Mouse (Mus musculus): ENCODE results near the gene Zmym5. TPM values are rescaled to one million over a fixed set of nuclear protein-coding genes. Genes with fewer than 3 reads are reported as not detected.
"Not testable (repeated sequence)": the region's sequence is repeated elsewhere in the genome, so short reads cannot be mapped to it uniquely, and the experiment has no call there.

The Zmym5 gene
- 10 to 100 TPM; 12.8 to 18.5 TPM for total RNA-seq (2021)
- long read RNA-seq, experiment 1, partial matches to known transcripts = 1 of 4 reads
- long read RNA-seq, experiment 1, other reads (novel, unspliced or antisense) = 3 of 4 reads
- long read RNA-seq, experiment 2, full-length matches to known transcripts = 1 of 7 reads
- long read RNA-seq, experiment 2, partial matches to known transcripts = 1 of 7 reads
- long read RNA-seq, experiment 2, other reads (novel, unspliced or antisense) = 5 of 7 reads

GRCm38 (mm10) chr14:56811701-56812339 lies at the start of gene Zmym5:
TSS of gene Zmym5 (minus strand) at chr14:56811716.
- intact Hi-C loops (cut with DNase I) = not testable (repeated sequence)
- DNase-seq = peak; percentile 84 to 86

- no peak for DNase-seq
- intact Hi-C loops (cut with DNase I) = no loop called here
Measured at GRCm38 (mm10) chr14:56849681-56850080, 38.2 kb upstream of the Zmym5 start.

GRCm38 (mm10) chr14:56848322-56848721 lies 36.8 kb upstream of the Zmym5 start:
- DNase-seq = no peak
- intact Hi-C loops (cut with DNase I) = no loop called here

GRCm38 (mm10) chr14:56844507-56844906 lies 33.0 kb upstream of the Zmym5 start:
- intact Hi-C loops (cut with DNase I) = no loop called here

GRCm38 (mm10) chr14:56844033-56844432 lies 32.5 kb upstream of the Zmym5 start:
- no peak for DNase-seq
- intact Hi-C loops (cut with DNase I) = no loop called here

More at GRCm38 (mm10) chr14:56844507-56844906, 33.0 kb upstream of the Zmym5 start:
- DNase-seq = no peak

GRCm38 (mm10) chr14:56834576-56834975 lies 23.1 kb upstream of the Zmym5 start:
- DNase-seq = not testable (repeated sequence)
- intact Hi-C loops (cut with DNase I) = loop anchor here (5.0 kb wide), 1 partner anchor 48 kb away; no protein-coding TSS in a partner anchor

- intact Hi-C loops (cut with DNase I) = loop anchor here (5.0 kb wide), 1 partner anchor 49 kb away; no protein-coding TSS in a partner anchor
Measured at GRCm38 (mm10) chr14:56833211-56833610, 21.7 kb upstream of the Zmym5 start.

GRCm38 (mm10) chr14:56832563-56833113 lies 21.1 kb upstream of the Zmym5 start:
- intact Hi-C loops (cut with DNase I) = loop anchor here (5.0 kb wide), 1 partner anchor 50 kb away; no protein-coding TSS in a partner anchor
- DNase-seq = no peak

More at GRCm38 (mm10) chr14:56833211-56833610, 21.7 kb upstream of the Zmym5 start:
- DNase-seq = peak; percentile 17 to 26

GRCm38 (mm10) chr14:56832147-56832546 lies 20.6 kb upstream of the Zmym5 start:
- intact Hi-C loops (cut with DNase I) = loop anchor here (5.0 kb wide), 1 partner anchor 50 kb away; no protein-coding TSS in a partner anchor
- DNase-seq = no peak

- DNase-seq = no peak
- intact Hi-C loops (cut with DNase I) = loop anchor here (5.0 kb wide), 1 partner anchor 52 kb away; no protein-coding TSS in a partner anchor
Measured at GRCm38 (mm10) chr14:56830491-56831045, 19.1 kb upstream of the Zmym5 start.

- DNase-seq = no peak
- intact Hi-C loops (cut with DNase I) = no loop called here
Measured at GRCm38 (mm10) chr14:56824562-56824961, 13.0 kb upstream of the Zmym5 start.

- DNase-seq = no peak
- intact Hi-C loops (cut with DNase I) = loop anchor here (5.0 kb wide), 1 partner anchor 65 kb away; no protein-coding TSS in a partner anchor
Measured at GRCm38 (mm10) chr14:56817616-56818015, 6.1 kb upstream of the Zmym5 start.

- no peak for DNase-seq
- intact Hi-C loops (cut with DNase I) = loop anchor here (5.0 kb wide), 1 partner anchor 65 kb away; no protein-coding TSS in a partner anchor
Measured at GRCm38 (mm10) chr14:56817131-56817530, 5.6 kb upstream of the Zmym5 start.

- no peak for DNase-seq
- intact Hi-C loops (cut with DNase I) = loop anchor here (5.0 kb wide), 1 partner anchor 66 kb away; no protein-coding TSS in a partner anchor
Measured at GRCm38 (mm10) chr14:56816541-56816940, 5.0 kb upstream of the Zmym5 start.

GRCm38 (mm10) chr14:56812520-56813036 lies 1.1 kb upstream of the Zmym5 start:
- intact Hi-C loops (cut with DNase I) = no loop called here
- DNase-seq = peak; percentile 64 to 70

- peak; percentile 11 to 53 for DNase-seq
- intact Hi-C loops (cut with DNase I) = not testable (repeated sequence)
Measured at GRCm38 (mm10) chr14:56810781-56811690, 480 bp downstream of the Zmym5 start.

- DNase-seq = no peak
- intact Hi-C loops (cut with DNase I) = loop anchor here (5.0 to 10.0 kb wide), 2 partner anchors 196 to 408 kb away; no protein-coding TSS in a partner anchor
Measured at GRCm38 (mm10) chr14:56793243-56793642, 18.3 kb downstream of the Zmym5 start.

GRCm38 (mm10) chr14:56784575-56784974 lies 26.9 kb downstream of the Zmym5 start:
- no peak for DNase-seq
- intact Hi-C loops (cut with DNase I) = no loop called here

- intact Hi-C loops (cut with DNase I) = no loop called here
- DNase-seq = no peak
Measured at GRCm38 (mm10) chr14:56778933-56779300, 32.6 kb downstream of the Zmym5 start.
